Mouse (Mus musculus): Measurements from ENCODE around the gene Fam163b. TPM values are rescaled to one million over a fixed set of nuclear protein-coding genes. Genes with fewer than 3 reads are reported as not detected.

Fam163b gene
- polyA plus RNA-seq, 1 experiment = not detected

DNA sequence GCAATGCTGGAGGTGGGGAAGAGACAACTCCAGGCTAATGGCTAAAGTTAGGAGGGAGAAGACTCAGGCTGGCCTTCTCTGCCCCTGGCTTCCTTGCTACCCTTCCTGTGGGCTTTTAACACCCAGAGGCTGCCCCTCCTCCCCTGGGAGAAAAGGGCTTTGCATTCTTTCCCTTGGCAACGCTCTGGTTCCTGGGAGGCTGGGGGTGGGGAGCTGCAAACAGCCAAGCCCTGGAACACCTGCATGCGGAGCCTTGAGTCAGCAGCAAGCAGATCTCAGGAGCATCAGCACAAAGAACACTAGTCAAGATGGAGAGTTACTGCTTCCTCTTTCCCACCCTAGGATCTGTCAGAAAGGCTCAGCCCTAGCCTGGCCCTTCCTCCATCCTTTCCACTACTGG lies 7.2 kb upstream of the Fam163b start:
- no peak for TF ChIP-seq CTCF (IDR thresholded peaks at IDR 0.05; ENCODE audit: control insufficient read depth, insufficient read depth, low read length)
- TF ChIP-seq POLR2A (IDR thresholded peaks at IDR 0.05; ENCODE audit: borderline replicate concordance, control insufficient read depth, low read depth, low read length) = no peak
- Histone ChIP-seq H3K4me3 (replicated peaks; ENCODE audit: control insufficient read depth, low read depth, low read length) (no peak overlapping the region), H3K27ac (ENCODE audit: control insufficient read depth, insufficient read depth, low read depth, low read length, poor library complexity) (no peak overlapping the region), H3K4me1 (ENCODE audit: control insufficient read depth, insufficient read depth, low read length) (no peaks in the 10 kb centered on the region)
- WGBS = 20% methylated on average over 2 of the region's 2 CpGs

GRCm38 (mm10) chr2:27146840-27147239 lies 4.5 kb upstream of the Fam163b start:
- H3K27ac ChIP-seq (ENCODE audit: control insufficient read depth, insufficient read depth, low read depth, low read length, poor library complexity) = no peak overlapping the region
- TF ChIP-seq POLR2A (IDR thresholded peaks at IDR 0.05; ENCODE audit: borderline replicate concordance, control insufficient read depth, low read depth, low read length) (no peak), CTCF (IDR thresholded peaks at IDR 0.05; ENCODE audit: control insufficient read depth, insufficient read depth, low read length) (no peak)
- no peaks in the 10 kb centered on the region for H3K4me1 ChIP-seq (ENCODE audit: control insufficient read depth, insufficient read depth, low read length)
- WGBS = 65% methylated on average over 6 of the region's 6 CpGs
- no peak overlapping the region for H3K4me3 ChIP-seq (replicated peaks; ENCODE audit: control insufficient read depth, low read depth, low read length)

- H3K27ac ChIP-seq (ENCODE audit: control insufficient read depth, insufficient read depth, low read depth, low read length, poor library complexity) = no peak overlapping the region
- no peak for TF ChIP-seq POLR2A (IDR thresholded peaks at IDR 0.05; ENCODE audit: borderline replicate concordance, control insufficient read depth, low read depth, low read length)
- TF ChIP-seq CTCF (IDR thresholded peaks at IDR 0.05; ENCODE audit: control insufficient read depth, insufficient read depth, low read length) = no peak
- H3K4me3 ChIP-seq (replicated peaks; ENCODE audit: control insufficient read depth, low read depth, low read length) = no peak overlapping the region
- 60% methylated on average over 2 of the region's 2 CpGs for WGBS
- no peaks in the 10 kb centered on the region; the same call in 1 of the 2 replicates for H3K4me1 ChIP-seq (ENCODE audit: control insufficient read depth, insufficient read depth, low read length)
Observed at GRCm38 (mm10) chr2:27144957-27145356, 2.7 kb upstream of the Fam163b start.

GRCm38 (mm10) chr2:27138356-27138755 lies 3.9 kb downstream of the Fam163b start:
- TF ChIP-seq POLR2A (IDR thresholded peaks at IDR 0.05; ENCODE audit: borderline replicate concordance, control insufficient read depth, low read depth, low read length) (no peak), CTCF (IDR thresholded peaks at IDR 0.05; ENCODE audit: control insufficient read depth, insufficient read depth, low read length) (no peak)
- whole genome bisulfite sequencing = 32% methylated on average over 4 of the region's 4 CpGs

DNA sequence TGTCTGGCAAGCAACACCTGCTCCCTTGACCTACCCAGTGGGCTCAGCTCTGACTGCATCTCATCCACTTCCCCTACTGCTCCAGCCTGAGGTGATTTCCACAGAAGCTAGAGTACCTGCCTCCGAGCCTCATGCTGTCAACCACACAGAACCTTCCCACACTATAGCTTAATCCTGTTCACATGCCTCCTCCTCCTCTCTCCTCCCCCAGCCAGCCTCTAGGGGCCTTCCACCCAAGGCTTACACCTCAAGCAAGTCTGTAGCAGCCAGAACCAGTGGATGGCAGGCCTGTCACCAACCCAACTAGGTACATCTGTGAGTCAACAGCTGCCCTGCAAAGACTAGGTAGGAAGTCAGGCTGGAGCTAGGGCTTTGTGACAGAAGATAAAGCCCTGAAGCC lies 5.5 kb downstream of the Fam163b start:
- TF ChIP-seq CTCF (IDR thresholded peaks at IDR 0.05; ENCODE audit: control insufficient read depth, insufficient read depth, low read length) (no peak), POLR2A (IDR thresholded peaks at IDR 0.05; ENCODE audit: borderline replicate concordance, control insufficient read depth, low read depth, low read length) (no peak)
- no peaks in the 10 kb centered on the region; the same call in 1 of the 2 replicates for H3K4me1 ChIP-seq (ENCODE audit: control insufficient read depth, insufficient read depth, low read length)
- H3K4me3 ChIP-seq (replicated peaks; ENCODE audit: control insufficient read depth, low read depth, low read length) = no peak overlapping the region
- 56% methylated on average over 1 of the region's 1 CpGs for WGBS
- no peak overlapping the region for H3K27ac ChIP-seq (ENCODE audit: control insufficient read depth, insufficient read depth, low read depth, low read length, poor library complexity)

More at GRCm38 (mm10) chr2:27138356-27138755, 3.9 kb downstream of the Fam163b start:
- Histone ChIP-seq H3K4me1 (ENCODE audit: control insufficient read depth, insufficient read depth, low read length) (no peaks in the 10 kb centered on the region; the same call in 1 of the 2 replicates), H3K4me3 (replicated peaks; ENCODE audit: control insufficient read depth, low read depth, low read length) (no peak overlapping the region), H3K27ac (ENCODE audit: control insufficient read depth, insufficient read depth, low read depth, low read length, poor library complexity) (no peak overlapping the region)

GRCm38 (mm10) chr2:27136336-27136735 lies 6.0 kb downstream of the Fam163b start:
- Histone ChIP-seq H3K4me3 (replicated peaks; ENCODE audit: control insufficient read depth, low read depth, low read length) (no peak overlapping the region), H3K27ac (ENCODE audit: control insufficient read depth, insufficient read depth, low read depth, low read length, poor library complexity) (no peak overlapping the region), H3K4me1 (ENCODE audit: control insufficient read depth, insufficient read depth, low read length) (no peaks in the 10 kb centered on the region)
- no peak for TF ChIP-seq CTCF (IDR thresholded peaks at IDR 0.05; ENCODE audit: control insufficient read depth, insufficient read depth, low read length)
- TF ChIP-seq POLR2A (IDR thresholded peaks at IDR 0.05; ENCODE audit: borderline replicate concordance, control insufficient read depth, low read depth, low read length) = no peak
- WGBS = 62% methylated on average over 3 of the region's 3 CpGs

- Histone ChIP-seq H3K4me1 (ENCODE audit: control insufficient read depth, insufficient read depth, low read length) (no peaks in the 10 kb centered on the region), H3K27ac (ENCODE audit: control insufficient read depth, insufficient read depth, low read depth, low read length, poor library complexity) (no peak overlapping the region), H3K4me3 (replicated peaks; ENCODE audit: control insufficient read depth, low read depth, low read length) (no peak overlapping the region)
- WGBS = 77% methylated on average over 5 of the region's 5 CpGs
- TF ChIP-seq POLR2A (IDR thresholded peaks at IDR 0.05; ENCODE audit: borderline replicate concordance, control insufficient read depth, low read depth, low read length) (no peak), CTCF (IDR thresholded peaks at IDR 0.05; ENCODE audit: control insufficient read depth, insufficient read depth, low read length) (no peak)
Observed at GRCm38 (mm10) chr2:27135935-27136334, 6.4 kb downstream of the Fam163b start.

DNA sequence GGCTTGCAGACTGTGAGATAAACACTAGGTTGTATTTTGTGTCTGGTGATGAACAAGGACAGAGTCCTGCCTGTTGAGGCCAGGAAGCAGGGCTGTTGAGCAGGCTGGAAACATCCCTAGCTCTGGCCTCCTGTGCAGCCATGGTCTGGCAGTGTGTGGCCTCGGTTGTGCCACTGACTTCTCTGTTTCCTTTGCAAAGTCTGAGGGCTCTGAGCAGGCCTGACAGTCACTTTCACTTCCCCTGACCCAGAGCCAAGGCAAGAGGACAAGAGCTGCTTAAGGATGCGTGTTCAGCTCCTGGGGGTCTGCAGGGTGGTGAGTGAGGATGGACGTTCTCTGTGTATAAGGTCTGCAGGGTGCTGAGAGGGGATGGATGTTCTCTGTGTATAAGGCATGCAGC lies 13.3 kb downstream of the Fam163b start:
- TF ChIP-seq CTCF (IDR thresholded peaks at IDR 0.05; ENCODE audit: control insufficient read depth, insufficient read depth, low read length) (no peak), POLR2A (IDR thresholded peaks at IDR 0.05; ENCODE audit: borderline replicate concordance, control insufficient read depth, low read depth, low read length) (no peak)
- Histone ChIP-seq H3K4me3 (replicated peaks; ENCODE audit: control insufficient read depth, low read depth, low read length) (no peak overlapping the region), H3K4me1 (ENCODE audit: control insufficient read depth, insufficient read depth, low read length) (no peaks in the 10 kb centered on the region; the same call in 1 of the 2 replicates), H3K27ac (ENCODE audit: control insufficient read depth, insufficient read depth, low read depth, low read length, poor library complexity) (no peak overlapping the region)
- WGBS = 24% methylated on average over 3 of the region's 3 CpGs

- TF ChIP-seq POLR2A (IDR thresholded peaks at IDR 0.05; ENCODE audit: borderline replicate concordance, control insufficient read depth, low read depth, low read length) (no peak), CTCF (IDR thresholded peaks at IDR 0.05; ENCODE audit: control insufficient read depth, insufficient read depth, low read length) (no peak)
- Histone ChIP-seq H3K4me3 (replicated peaks; ENCODE audit: control insufficient read depth, low read depth, low read length) (no peak overlapping the region), H3K27ac (ENCODE audit: control insufficient read depth, insufficient read depth, low read depth, low read length, poor library complexity) (no peak overlapping the region), H3K4me1 (ENCODE audit: control insufficient read depth, insufficient read depth, low read length) (no peaks in the 10 kb centered on the region; the same call in 1 of the 2 replicates)
- 66% methylated on average over 4 of the region's 4 CpGs for WGBS
Observed at GRCm38 (mm10) chr2:27126496-27126895, 15.8 kb downstream of the Fam163b start.

Data from bone marrow, adult 2 months (tissue).